Mouse (Mus musculus) layer of hippocampus, adult 11-12 months (tissue): ENCODE measurements around the gene Pdlim7.

Source experiments
- DNase-seq: peaks from one replicate; pipeline ENCODE4 v3.0.0; 2022; ENCODE audit warnings: low spot score

Gene Pdlim7

GRCm38 (mm10) chr13:55513111-55513748 is at the start of gene Pdlim7:
Gene Pdlim7 (minus strand): TSS chr13:55513676.
- peak; percentile 81 for DNase-seq

- DNase-seq, result no peak
These were observed 44.0 kb upstream of the Pdlim7 start for GRCm38 (mm10) chr13:55557499-55557898.

GRCm38 (mm10) chr13:55555921-55556320 is 42.4 kb upstream of the Pdlim7 start:
- no peak for DNase-seq

- no peak for DNase-seq
These were observed 35.6 kb upstream of the Pdlim7 start for GRCm38 (mm10) chr13:55549061-55549460.

GRCm38 (mm10) chr13:55548426-55548825 is 35.0 kb upstream of the Pdlim7 start:
- no peak for DNase-seq

- no peak for DNase-seq
These were observed 34.4 kb upstream of the Pdlim7 start for GRCm38 (mm10) chr13:55547916-55548315.

- DNase-seq, result no peak
These were observed 31.3 kb upstream of the Pdlim7 start for GRCm38 (mm10) chr13:55544792-55545191.

- DNase-seq, result no peak
These were observed 30.0 kb upstream of the Pdlim7 start for GRCm38 (mm10) chr13:55543447-55543846.

GRCm38 (mm10) chr13:55542891-55543290 is 29.4 kb upstream of the Pdlim7 start:
- DNase-seq, result no peak

- no peak for DNase-seq
These were observed 27.5 kb upstream of the Pdlim7 start for GRCm38 (mm10) chr13:55540933-55541332.

GRCm38 (mm10) chr13:55536194-55537175 is 23.0 kb upstream of the Pdlim7 start, which contains the start of gene Ddx41:
Gene Ddx41 (minus strand): TSS chr13:55536658.
- DNase-seq, result peak; percentile 100

GRCm38 (mm10) chr13:55535796-55536193 is 22.3 kb upstream of the Pdlim7 start:
- DNase-seq, result no peak

- DNase-seq, result no peak
These were observed 21.7 kb upstream of the Pdlim7 start for GRCm38 (mm10) chr13:55535191-55535590.

- no peak for DNase-seq
These were observed 15.9 kb upstream of the Pdlim7 start, which contains the start of gene Dok3 for GRCm38 (mm10) chr13:55529198-55529915. Gene Dok3 (minus strand): TSS chr13:55529296.

GRCm38 (mm10) chr13:55527834-55528772 is 14.6 kb upstream of the Pdlim7 start:
- no peak for DNase-seq

- no peak for DNase-seq
These were observed 13.7 kb upstream of the Pdlim7 start for GRCm38 (mm10) chr13:55527212-55527611.

- DNase-seq, result no peak
These were observed 12.5 kb upstream of the Pdlim7 start for GRCm38 (mm10) chr13:55525733-55526553.

GRCm38 (mm10) chr13:55523951-55524600 is 10.6 kb upstream of the Pdlim7 start:
- DNase-seq, result no peak

GRCm38 (mm10) chr13:55523278-55523677 is 9.8 kb upstream of the Pdlim7 start:
- DNase-seq, result no peak

- no peak for DNase-seq
These were observed 9.3 kb upstream of the Pdlim7 start for GRCm38 (mm10) chr13:55522730-55523129.
